Mouse (Mus musculus) embryonic facial prominence, embryonic 14.5 days (tissue): ENCODE results near the gene Rab30. TPM values are rescaled to one million over a fixed set of nuclear protein-coding genes. Genes with fewer than 3 reads are reported as not detected.

ENCODE experiments used
- ATAC-seq: fragments of 200-750 bp; cut with Nextera tagmentation; 2 replicates; pipeline ENCODE4 v1.8.0; 2017; ENCODE audit warnings: low read depth, moderate number of reproducible peaks, moderate TSS enrichment
- DNase-seq: peaks from one replicate; pipeline ENCODE4 v3.0.0-alpha.2; 2015; ENCODE audit warnings: low spot score
- H3K27ac ChIP-seq: fragments of 300-500 bp; sonication (generic); replicated peaks from 2 replicates; pipeline ENCODE4 v1.5.1; 2014; ENCODE audit warnings: low read depth, mild to moderate bottlenecking, low read length, moderate library complexity
- H3K27me3 ChIP-seq: fragments of 300-500 bp; sonication (generic); replicated peaks from 2 replicates; pipeline ENCODE4 v1.6.1; 2014; ENCODE audit warnings: low read length; ENCODE audit not compliant: control insufficient read depth, insufficient read depth
- H3K36me3 ChIP-seq: fragments of 300-500 bp; sonication (generic); 2 replicates; pipeline ENCODE4 v1.6.1; 2014; ENCODE audit warnings: low read length, mixed read lengths; ENCODE audit not compliant: control insufficient read depth, insufficient read depth
- H3K4me1 ChIP-seq: fragments of 300-500 bp; sonication (generic); 2 replicates; pipeline ENCODE4 v1.6.1; 2014; ENCODE audit warnings: antibody characterized with exemption, low read length; ENCODE audit not compliant: control insufficient read depth, insufficient read depth
- H3K4me2 ChIP-seq: fragments of 300-500 bp; sonication (generic); 2 replicates; pipeline ENCODE4 v1.6.1; 2014; ENCODE audit warnings: low read depth, mild to moderate bottlenecking, low read length, moderate library complexity, mixed read lengths
- H3K4me3 ChIP-seq: fragments of 300-500 bp; sonication (generic); 2 replicates; pipeline ENCODE4 v1.5.1; 2014; ENCODE audit warnings: low read depth, mild to moderate bottlenecking, low read length
- H3K9ac ChIP-seq: fragments of 300-500 bp; sonication (generic); 2 replicates; pipeline ENCODE4 v1.6.1; 2014; ENCODE audit warnings: low read depth, mild to moderate bottlenecking, low read length, moderate library complexity, mixed read lengths
- H3K9me3 ChIP-seq: fragments of 300-500 bp; sonication (generic); 2 replicates; pipeline ENCODE4 v1.6.1; 2016; ENCODE audit warnings: low read length; ENCODE audit not compliant: control insufficient read depth
- WGBS: fragments of 180-500 bp; shearing (Covaris S2); extraction: QIAGEN DNeasy Blood & Tissue Kit; methylation state at CpG from one replicate; pipeline ENCODE4 v1.1.7; 2014; 5-methylcytosine and 5-hydroxymethylcytosine counted together
- polyA plus RNA-seq: library from polyadenylated mRNA; unstranded; fragments of >200 nt; fragmentation: Nextera tagmentation; extraction: Ambion mirVana; gene quantifications from 2 replicates; pipeline ENCODE4 v1.2.1, GENCODE M21; 2014

The Rab30 gene
- polyA plus RNA-seq = 21.3 and 25.8 TPM in 2 replicates

DNA sequence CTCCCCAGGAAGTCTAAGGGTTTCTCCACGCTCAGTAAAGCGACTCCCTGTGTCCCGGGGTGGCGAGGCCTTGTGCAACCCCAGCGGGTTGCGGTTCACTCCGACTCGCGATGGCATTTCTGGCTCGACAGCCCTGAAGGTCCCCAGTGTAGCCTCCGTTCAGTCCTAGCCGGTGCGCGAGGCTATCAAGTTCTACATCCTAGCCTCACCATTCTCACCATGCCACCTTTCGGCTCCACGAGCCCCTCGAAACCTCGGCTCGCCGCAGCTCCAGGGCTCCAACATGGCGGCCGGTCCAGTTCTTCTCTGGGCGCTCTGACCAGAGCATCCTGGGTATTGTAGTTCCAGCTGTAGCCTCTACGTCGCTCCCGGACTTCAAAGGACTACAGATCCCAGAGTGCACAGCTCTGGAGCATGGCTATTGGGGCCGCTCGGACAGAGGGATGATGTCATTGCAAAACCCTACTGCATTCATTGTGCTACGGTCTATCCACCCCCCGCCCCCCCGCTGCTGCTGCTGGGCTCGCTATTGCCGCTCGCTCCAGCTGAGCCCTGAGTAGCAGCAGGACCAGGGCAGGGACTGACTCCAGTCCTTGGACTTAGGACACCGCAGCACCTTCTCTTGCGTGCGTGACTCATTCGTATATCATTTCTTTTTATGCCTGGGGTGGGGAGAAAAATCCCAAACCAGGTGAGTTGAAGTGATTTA lies at the start of gene Rab30:
Rab30 (plus strand) TSS at position 452 of the 709 bp plus-strand sequence.
- Histone ChIP-seq H3K27me3 (no peaks in the 10 kb centered on the region), H3K36me3 (peaks cover 32% of the 10 kb centered on the region), H3K4me2 (peak within 1 kb of the TSS; percentile 86), H3K9me3 (no peaks in the 10 kb centered on the region), H3K27ac (peak within 1 kb of the TSS; percentile 96), H3K4me1 (peaks cover 33% of the 10 kb centered on the region), H3K9ac (peak within 1 kb of the TSS; percentile 94), H3K4me3 (peak within 1 kb of the TSS; percentile 72)
- under 1% methylated on average over 37 of the region's 38 CpGs for WGBS
- ATAC-seq = peak; percentile 100
- DNase-seq = peak; percentile 100

DNA sequence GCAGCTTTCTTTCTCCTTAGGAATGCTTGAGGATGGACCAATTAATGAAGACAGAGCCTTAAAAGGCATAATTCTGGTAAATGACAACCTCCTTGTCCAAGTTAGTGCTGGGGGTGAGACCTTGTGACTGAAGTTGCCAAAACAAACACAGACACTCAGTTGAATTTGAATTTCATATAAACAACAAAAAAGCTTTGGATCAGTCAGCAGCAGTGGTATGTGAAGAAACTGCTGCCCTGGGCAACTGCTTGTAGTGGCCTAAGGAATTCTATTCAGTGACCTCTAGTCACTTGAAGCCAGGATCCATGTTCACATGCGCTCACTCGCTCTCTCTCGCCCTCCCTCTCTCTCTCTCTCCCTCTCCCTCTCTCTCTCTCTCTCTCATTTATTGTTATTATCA lies 45.0 kb upstream of the Rab30 start:
- H3K36me3 ChIP-seq = no peaks in the 10 kb centered on the region
- ATAC-seq (no peak), DNase-seq (no peak)
- no peak overlapping the region for H3K4me2 ChIP-seq
- H3K9me3 ChIP-seq = no peaks in the 10 kb centered on the region
- no peaks in the 10 kb centered on the region for H3K4me1 ChIP-seq
- 84% methylated on average over 3 of the region's 3 CpGs for WGBS
- no peaks in the 10 kb centered on the region for H3K27me3 ChIP-seq
- no peak overlapping the region for H3K27ac ChIP-seq
- H3K9ac ChIP-seq = no peak overlapping the region
- H3K4me3 ChIP-seq = no peak overlapping the region

GRCm38 (mm10) chr7:92698770-92699169 lies 42.6 kb upstream of the Rab30 start:
- Histone ChIP-seq H3K4me1 (no peaks in the 10 kb centered on the region), H3K4me2 (no peak overlapping the region), H3K9ac (no peak overlapping the region), H3K36me3 (no peaks in the 10 kb centered on the region), H3K27ac (no peak overlapping the region), H3K9me3 (no peaks in the 10 kb centered on the region), H3K27me3 (no peaks in the 10 kb centered on the region), H3K4me3 (no peak overlapping the region)
- ATAC-seq (peak; percentile 37; the same call in 1 of the 2 replicates), DNase-seq (peak; percentile 10)
- WGBS = 85% methylated on average over 5 of the region's 5 CpGs

GRCm38 (mm10) chr7:92703661-92704060 lies 37.7 kb upstream of the Rab30 start:
- no peak for DNase-seq
- 72% methylated on average over 1 of the region's 1 CpGs for WGBS
- Histone ChIP-seq H3K4me2 (no peak overlapping the region), H3K9me3 (no peaks in the 10 kb centered on the region), H3K36me3 (no peaks in the 10 kb centered on the region), H3K27me3 (no peaks in the 10 kb centered on the region), H3K4me3 (no peak overlapping the region), H3K4me1 (no peaks in the 10 kb centered on the region), H3K9ac (no peak overlapping the region), H3K27ac (no peak overlapping the region)
- no peak for ATAC-seq

GRCm38 (mm10) chr7:92705534-92705933 lies 35.9 kb upstream of the Rab30 start:
- Histone ChIP-seq H3K36me3 (no peaks in the 10 kb centered on the region), H3K4me2 (no peak overlapping the region), H3K4me3 (no peak overlapping the region), H3K9ac (no peak overlapping the region), H3K4me1 (no peaks in the 10 kb centered on the region), H3K27me3 (no peaks in the 10 kb centered on the region), H3K9me3 (no peaks in the 10 kb centered on the region), H3K27ac (no peak overlapping the region)
- ATAC-seq (no peak), DNase-seq (no peak)
- 59% methylated on average over 2 of the region's 2 CpGs for WGBS

GRCm38 (mm10) chr7:92706711-92707110 lies 34.7 kb upstream of the Rab30 start:
- Histone ChIP-seq H3K36me3 (no peaks in the 10 kb centered on the region), H3K4me1 (no peaks in the 10 kb centered on the region), H3K27me3 (no peaks in the 10 kb centered on the region), H3K9me3 (no peaks in the 10 kb centered on the region), H3K4me2 (no peak overlapping the region; the same call in 1 of the 2 replicates), H3K27ac (no peak overlapping the region), H3K4me3 (no peak overlapping the region), H3K9ac (0 out of 2 replicates have a peak overlapping the region, but pooled peaks have one; percentile 8)
- 64% methylated on average over 12 of the region's 12 CpGs for WGBS
- ATAC-seq (no peak), DNase-seq (no peak)

GRCm38 (mm10) chr7:92709573-92709972 lies 31.8 kb upstream of the Rab30 start:
- H3K4me1 ChIP-seq = no peaks in the 10 kb centered on the region
- WGBS = 38% methylated on average over 2 of the region's 2 CpGs
- H3K36me3 ChIP-seq = no peaks in the 10 kb centered on the region
- ATAC-seq (peak; percentile 51; the same call in 1 of the 2 replicates), DNase-seq (no peak)
- H3K27ac ChIP-seq = no peak overlapping the region
- no peak overlapping the region for H3K4me2 ChIP-seq
- no peak overlapping the region for H3K9ac ChIP-seq
- H3K27me3 ChIP-seq = no peaks in the 10 kb centered on the region
- H3K4me3 ChIP-seq = no peak overlapping the region
- no peaks in the 10 kb centered on the region for H3K9me3 ChIP-seq

DNA sequence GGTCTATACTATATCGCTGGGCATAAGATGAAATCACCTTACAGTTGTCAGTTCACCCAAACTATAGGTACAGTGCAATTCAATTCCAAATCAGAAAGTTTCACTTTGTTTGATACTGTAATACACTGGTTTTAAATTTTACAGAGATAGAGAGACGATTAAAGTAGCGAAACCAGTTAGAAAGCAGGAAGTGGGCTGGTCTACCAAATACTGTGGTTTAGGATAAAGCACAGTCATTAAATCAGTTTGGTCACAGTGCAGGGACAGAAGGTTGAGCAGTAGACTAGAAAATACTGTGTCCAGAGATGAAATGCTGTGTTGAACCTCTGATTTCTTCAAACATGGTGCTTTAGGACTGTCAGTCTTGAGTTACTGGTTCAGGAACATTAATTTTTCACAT lies 29.8 kb upstream of the Rab30 start:
- Histone ChIP-seq H3K9ac (no peak overlapping the region), H3K4me3 (no peak overlapping the region), H3K9me3 (no peaks in the 10 kb centered on the region), H3K4me2 (no peak overlapping the region), H3K36me3 (no peaks in the 10 kb centered on the region), H3K4me1 (no peaks in the 10 kb centered on the region), H3K27ac (no peak overlapping the region), H3K27me3 (no peaks in the 10 kb centered on the region)
- no peak for DNase-seq
- no peak for ATAC-seq
- WGBS = 78% methylated on average over 3 of the region's 3 CpGs

GRCm38 (mm10) chr7:92715055-92715454 lies 26.3 kb upstream of the Rab30 start:
- H3K27ac ChIP-seq = no peak overlapping the region
- no peaks in the 10 kb centered on the region for H3K9me3 ChIP-seq
- ATAC-seq = no peak
- no peaks in the 10 kb centered on the region for H3K27me3 ChIP-seq
- DNase-seq = no peak
- H3K4me1 ChIP-seq = no peaks in the 10 kb centered on the region
- no peak overlapping the region for H3K4me2 ChIP-seq
- H3K9ac ChIP-seq = no peak overlapping the region
- no peaks in the 10 kb centered on the region for H3K36me3 ChIP-seq
- H3K4me3 ChIP-seq = no peak overlapping the region
- WGBS = 70% methylated on average over 1 of the region's 1 CpGs
